Mouse (Mus musculus) macrophage (primary cell): ENCODE results near the gene Dnah7a. TPM values are rescaled to one million over a fixed set of nuclear protein-coding genes. Genes with fewer than 3 reads are reported as not detected.
"Not testable (repeated sequence)": the region's sequence is repeated elsewhere in the genome, so short reads cannot be mapped to it uniquely, and the experiment has no call there.

Experiments
- H3K27ac ChIP-seq: fragments of 350-480 bp; formaldehyde crosslinking; 2 replicates; pipeline ENCODE4 v1.9.0; 2021
- H3K36me3 ChIP-seq: fragments of 350-480 bp; formaldehyde crosslinking; 2 replicates; pipeline ENCODE4 v1.9.0; 2021; ENCODE audit errors: inconsistent target
- H3K4me3 ChIP-seq: fragments of 350-480 bp; formaldehyde crosslinking; 2 replicates; pipeline ENCODE4 v1.9.0; 2021; ENCODE audit errors: inconsistent target
- H3K79me2 ChIP-seq: fragments of 350-480 bp; formaldehyde crosslinking; 2 replicates; pipeline ENCODE4 v1.9.0; 2021; ENCODE audit errors: inconsistent target
- WGBS: methylation state at CpG from one replicate; pipeline ENCODE4 v1.1.7; 2026; ENCODE audit warnings: inconsistent platforms; ENCODE audit not compliant: missing documents; 5-methylcytosine and 5-hydroxymethylcytosine counted together
- polyA plus RNA-seq: library from polyadenylated mRNA; stranded (reverse); fragments of 250-400 nt; gene quantifications from 3 replicates; pipeline ENCODE4 v1.2.4, GENCODE M21; 2018; ENCODE audit warnings: inconsistent platforms

Dnah7a gene
- polyA plus RNA-seq, 1 experiment from 2014 or later: not detected

GRCm38 (mm10) chr1:53375965-53376364 is 330.6 kb downstream of the Dnah7a start:
- not testable (repeated sequence) for H3K27ac ChIP-seq, H3K79me2 ChIP-seq, H3K4me3 ChIP-seq, H3K36me3 ChIP-seq
- WGBS: 89% methylated on average over 2 of the region's 2 CpGs

- Histone ChIP-seq H3K79me2 (no peaks in the 10 kb centered on the region), H3K36me3 (no peaks in the 10 kb centered on the region), H3K4me3 (no peak overlapping the region), H3K27ac (no peak overlapping the region)
These were observed 347.6 kb downstream of the Dnah7a start for GRCm38 (mm10) chr1:53358988-53359387.

GRCm38 (mm10) chr1:53352327-53353261 is 354.0 kb downstream of the Dnah7a start, which contains the start of the genes Asdurf, Gm28551 and Asnsd1:
Asdurf (minus strand) TSS chr1:53352619.
Gm28551 (minus strand) TSS chr1:53352667.
Asnsd1 (minus strand) TSS chr1:53352752.
- WGBS: 1% methylated on average over 40 of the region's 44 CpGs
- peaks cover 20% of the 10 kb centered on the region for H3K79me2 ChIP-seq
- peaks cover 8% of the 10 kb centered on the region; the same call in 1 of the 2 replicates for H3K36me3 ChIP-seq
- H3K4me3 ChIP-seq: peak within 1 kb of the TSS; percentile 62
- no peak within 1 kb of the TSS for H3K27ac ChIP-seq

Other genes with a start within 250 kb of the Dnah7a start
- 43.6 to 76.9 TPM (median 51.4 TPM) in 3 replicates for gene Stk17b, start 78.4 kb upstream of the Dnah7a start, polyA plus RNA-seq